Mouse (Mus musculus) adrenal gland, postnatal 14 days (tissue): ENCODE results near the gene Ift27. TPM values are rescaled to one million over a fixed set of nuclear protein-coding genes. Genes with fewer than 3 reads are reported as not detected.

Source experiments
- DNase-seq: peaks from one replicate; pipeline ENCODE4 v3.0.0; 2021; ENCODE audit warnings: mixed read lengths
- total RNA-seq: library from RNA; stranded (reverse); gene quantifications from 2 replicates; pipeline ENCODE4 v1.2.3, GENCODE M21; 2021

The Ift27 gene
- total RNA-seq, 1 experiment from 2014 or later = 17.2 TPM

DNA sequence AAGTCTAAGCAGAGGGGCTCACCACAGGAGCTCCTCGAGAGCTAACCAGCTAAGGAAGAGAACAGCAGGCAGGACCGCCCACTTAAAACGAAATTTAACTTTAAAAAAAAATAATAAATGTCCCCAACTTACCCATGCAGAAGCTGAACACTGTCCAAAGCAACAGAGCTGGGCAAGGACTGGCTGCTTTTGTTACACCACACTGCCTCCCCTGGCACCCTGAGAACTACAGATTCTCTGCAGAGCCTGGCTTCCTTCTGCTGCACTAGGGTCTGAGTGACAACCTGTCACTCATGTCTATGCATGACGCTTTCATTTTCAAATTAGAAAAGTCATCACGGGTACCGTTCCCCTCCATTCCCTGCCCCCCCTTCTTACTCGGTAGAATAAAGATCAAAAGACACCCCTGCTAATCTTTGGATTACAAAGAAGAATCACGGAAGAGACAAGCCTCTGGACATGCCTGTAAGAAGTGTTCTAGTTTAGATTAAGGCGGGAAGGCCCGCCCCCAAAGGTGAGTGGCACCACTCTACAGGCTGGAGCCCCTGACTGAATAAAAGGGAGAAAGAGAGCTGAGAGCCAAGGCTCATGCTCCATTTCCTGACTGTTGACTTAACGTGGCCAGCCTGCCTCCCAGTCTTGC lies 1.5 kb downstream of the Ift27 start:
- no peak for DNase-seq

GRCm38 (mm10) chr15:78171651-78172050 lies 2.3 kb downstream of the Ift27 start:
- peak; percentile 27 for DNase-seq

DNA sequence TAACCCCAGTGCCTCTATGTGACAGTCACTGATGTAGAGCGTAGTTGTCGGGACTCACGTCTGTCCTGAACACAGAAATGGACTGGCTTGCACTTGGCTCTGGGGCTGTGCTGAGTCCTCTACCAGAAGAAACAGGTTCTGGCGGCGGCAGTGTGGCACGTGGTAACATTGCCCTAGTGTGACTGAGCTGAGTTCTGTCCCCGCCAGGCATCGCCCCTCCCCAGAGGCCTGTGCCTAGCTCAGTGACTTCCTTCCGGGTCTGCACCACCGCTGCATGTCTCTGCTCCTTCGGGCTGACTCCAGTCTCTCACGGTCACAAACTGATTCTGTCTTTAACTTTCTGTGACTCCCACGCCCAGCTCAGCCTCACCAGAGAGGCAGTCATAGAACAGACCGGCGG lies 3.2 kb downstream of the Ift27 start:
- peak; percentile 23 for DNase-seq

DNA sequence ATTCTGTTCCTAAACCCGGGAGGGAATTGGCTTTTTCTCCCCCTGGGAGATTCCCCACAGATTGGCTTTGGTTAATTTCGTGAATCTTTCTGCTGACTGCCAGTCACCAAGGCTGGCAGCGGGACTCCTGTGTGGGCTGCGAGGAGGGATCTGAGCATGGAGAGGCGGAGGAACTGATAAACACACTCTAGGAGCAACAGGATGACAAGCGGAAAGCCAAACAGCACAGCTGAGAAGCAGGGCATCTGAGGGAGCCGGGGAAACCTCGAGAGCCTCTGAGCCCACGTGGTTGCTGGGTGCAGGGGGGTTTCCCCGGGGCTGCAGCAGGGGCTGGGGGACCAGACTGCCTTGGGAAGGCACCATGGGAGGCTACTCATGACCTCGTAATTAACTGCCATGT lies 4.3 kb downstream of the Ift27 start:
- no peak for DNase-seq

DNA sequence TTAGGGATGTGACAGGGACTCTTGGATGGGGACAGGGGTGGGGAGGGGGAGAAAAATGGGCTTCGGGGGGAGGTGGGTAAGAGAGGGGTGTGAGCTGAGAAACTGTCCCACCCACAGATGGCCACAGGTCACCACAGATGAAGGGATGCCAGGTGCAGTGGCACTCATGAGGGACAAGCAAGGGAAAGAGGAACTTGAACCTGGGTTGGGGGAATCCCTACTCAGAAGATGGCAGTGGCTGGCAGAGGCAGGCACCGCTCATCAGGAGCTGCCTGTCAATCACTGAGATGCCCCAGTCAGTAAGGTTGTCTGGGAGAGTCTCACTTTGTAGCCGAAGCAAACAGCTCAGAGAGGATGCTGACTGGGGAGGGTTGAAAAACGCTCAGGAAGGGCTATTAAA lies 8.6 kb downstream of the Ift27 start:
- DNase-seq = no peak

- DNase-seq = no peak
These were observed 9.4 kb downstream of the Ift27 start for GRCm38 (mm10) chr15:78164466-78164865.

GRCm38 (mm10) chr15:78161946-78162345 lies 12.0 kb downstream of the Ift27 start:
- no peak for DNase-seq

GRCm38 (mm10) chr15:78158335-78158734 lies 15.6 kb downstream of the Ift27 start:
- DNase-seq = peak; percentile 12

GRCm38 (mm10) chr15:78157824-78158223 lies 16.1 kb downstream of the Ift27 start:
- DNase-seq = peak; percentile 17

DNA sequence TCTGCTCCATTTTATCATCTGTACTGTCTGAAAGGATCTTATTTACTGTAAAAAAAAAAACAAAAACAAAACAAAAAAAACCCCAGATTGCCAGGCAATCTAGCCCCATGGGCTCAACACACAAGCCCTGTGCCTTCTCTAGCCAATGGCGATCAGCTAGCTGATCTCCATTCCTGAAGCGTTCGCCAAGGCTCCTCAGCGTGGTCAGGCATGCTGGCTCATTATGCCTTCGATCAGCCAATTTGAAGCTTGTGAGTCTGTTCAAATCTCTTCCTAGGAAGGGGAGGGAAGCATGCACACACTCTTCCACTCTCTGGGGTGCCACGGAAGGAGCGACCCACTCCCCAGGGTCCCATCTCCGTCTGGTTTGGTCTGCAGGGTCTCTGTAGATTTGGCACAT lies 16.6 kb downstream of the Ift27 start:
- DNase-seq = no peak

- no peak for DNase-seq
These were observed 18.5 kb downstream of the Ift27 start for GRCm38 (mm10) chr15:78155421-78155820.

- DNase-seq = peak; percentile 36
These were observed 20.7 kb downstream of the Ift27 start for GRCm38 (mm10) chr15:78153045-78153775.

DNA sequence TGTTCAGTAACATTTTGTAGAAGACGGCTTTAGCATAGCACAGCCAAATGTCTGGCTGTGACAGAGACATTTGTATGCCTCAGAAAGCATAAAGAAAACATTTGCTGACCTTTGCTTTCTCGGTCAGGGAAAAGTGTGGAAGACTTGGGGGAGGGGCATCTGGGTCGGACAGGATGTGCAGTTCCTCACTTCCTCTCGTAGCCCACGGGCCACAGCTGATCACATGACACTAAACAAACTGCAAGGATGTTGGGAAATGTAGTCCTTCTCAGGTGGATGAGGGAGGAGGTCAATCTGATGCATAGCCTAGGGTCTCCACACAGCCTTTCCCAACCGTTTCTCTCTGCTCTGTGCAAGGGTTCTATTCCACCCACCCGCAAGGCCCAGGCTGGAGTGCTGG lies 25.3 kb downstream of the Ift27 start:
- no peak for DNase-seq

GRCm38 (mm10) chr15:78140226-78140625 lies 33.7 kb downstream of the Ift27 start:
- DNase-seq = no peak

- peak; percentile 13 for DNase-seq
These were observed 39.3 kb downstream of the Ift27 start for GRCm38 (mm10) chr15:78134606-78135005.

DNA sequence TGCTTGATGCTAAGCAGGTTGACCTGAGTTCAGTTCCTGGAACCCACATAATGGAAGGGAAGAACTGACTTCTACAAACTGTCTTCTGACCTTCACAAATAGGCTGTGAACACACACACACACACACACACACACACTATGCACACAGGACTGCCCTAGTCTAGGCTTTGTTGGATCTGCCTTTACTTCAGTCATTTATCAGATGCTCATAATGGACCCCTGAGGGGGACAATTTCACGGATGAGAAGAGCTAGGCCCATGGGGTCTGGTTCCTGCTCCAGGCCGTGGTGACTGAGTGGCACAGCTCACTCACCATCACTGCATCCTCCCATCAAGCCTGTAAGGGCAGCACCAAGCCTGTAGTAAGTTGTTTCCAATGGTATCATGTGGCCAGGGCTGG lies 40.5 kb downstream of the Ift27 start:
- DNase-seq = no peak

DNA sequence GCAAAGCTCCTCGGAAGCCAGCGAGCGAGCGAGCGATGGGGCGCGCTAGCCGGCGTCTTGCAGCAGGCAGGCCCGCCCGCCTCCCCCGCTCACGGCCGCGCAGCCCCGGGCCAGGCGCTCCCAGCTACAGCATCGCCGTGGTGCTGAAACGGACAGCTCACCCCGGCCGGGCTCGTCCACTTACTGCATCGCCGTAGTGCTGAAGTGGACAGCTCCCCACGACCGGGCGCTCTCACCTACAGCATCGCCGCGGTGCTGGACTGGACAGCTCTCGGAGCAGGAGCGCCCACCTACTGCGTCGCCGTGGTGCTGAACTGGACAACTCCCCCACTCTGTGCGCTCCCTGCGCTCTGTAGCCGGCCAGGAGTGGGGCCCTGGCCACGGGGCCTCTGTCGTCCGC lies 54.2 kb downstream of the Ift27 start, which contains the start of gene Cacng2:
TSS of gene Cacng2 (minus strand) at position 325 of the 400 bp plus-strand sequence.
- peak; percentile 99 for DNase-seq

GRCm38 (mm10) chr15:78119248-78119647 lies 54.7 kb downstream of the Ift27 start:
- no peak for DNase-seq

DNA sequence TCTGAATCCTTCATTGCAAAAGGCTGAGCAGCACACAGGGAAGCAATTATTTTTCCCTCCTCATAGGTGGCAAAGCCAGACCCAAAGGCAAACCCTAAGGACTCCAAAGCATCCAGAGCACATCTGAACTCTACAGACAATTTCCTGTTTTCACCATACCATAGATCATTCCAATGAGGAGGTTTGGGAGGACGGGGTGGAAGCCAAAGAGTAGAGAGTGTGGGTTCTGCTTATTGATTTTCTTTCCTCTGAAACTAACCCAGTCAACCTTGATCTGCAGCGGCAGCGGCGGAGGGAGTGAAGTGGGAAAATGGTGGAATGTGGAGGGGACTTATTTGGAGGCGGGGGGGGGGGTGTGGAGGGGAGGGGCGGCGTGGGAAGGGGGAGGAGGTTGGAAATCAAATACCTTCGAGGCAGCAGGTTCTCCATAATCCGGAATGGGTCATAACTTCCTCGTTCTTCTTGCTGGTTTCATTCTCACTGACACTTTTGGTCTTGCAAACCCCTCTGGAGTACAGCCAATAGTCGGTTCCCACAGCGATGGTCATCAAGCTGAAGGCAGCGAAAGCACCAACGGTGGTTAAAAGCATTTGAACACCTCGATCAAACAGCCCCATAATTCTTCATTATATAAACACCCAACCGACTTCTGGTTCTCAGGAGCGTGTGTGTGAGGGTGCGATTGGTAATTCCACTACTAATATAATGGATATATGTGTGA lies 55.5 kb downstream of the Ift27 start:
- no peak for DNase-seq

DNA sequence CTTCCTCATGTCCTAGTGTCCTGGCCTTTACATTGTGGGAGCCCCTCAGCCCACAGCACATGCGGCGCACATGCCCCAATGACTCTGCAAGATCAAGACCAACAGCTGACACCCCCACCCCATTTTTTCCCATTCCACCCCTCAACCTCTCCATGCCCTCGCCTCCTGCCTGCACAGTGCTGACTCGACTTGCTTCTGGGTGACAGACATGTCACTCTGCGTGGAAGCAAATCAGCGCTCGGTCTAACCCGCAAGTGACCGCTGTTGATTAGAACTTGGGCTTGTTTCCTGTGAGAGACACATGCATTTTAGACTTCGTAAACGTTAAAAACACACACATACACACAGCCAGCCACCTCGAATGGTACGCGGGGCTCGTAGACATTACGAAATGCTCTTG lies 56.2 kb downstream of the Ift27 start:
- DNase-seq = no peak

DNA sequence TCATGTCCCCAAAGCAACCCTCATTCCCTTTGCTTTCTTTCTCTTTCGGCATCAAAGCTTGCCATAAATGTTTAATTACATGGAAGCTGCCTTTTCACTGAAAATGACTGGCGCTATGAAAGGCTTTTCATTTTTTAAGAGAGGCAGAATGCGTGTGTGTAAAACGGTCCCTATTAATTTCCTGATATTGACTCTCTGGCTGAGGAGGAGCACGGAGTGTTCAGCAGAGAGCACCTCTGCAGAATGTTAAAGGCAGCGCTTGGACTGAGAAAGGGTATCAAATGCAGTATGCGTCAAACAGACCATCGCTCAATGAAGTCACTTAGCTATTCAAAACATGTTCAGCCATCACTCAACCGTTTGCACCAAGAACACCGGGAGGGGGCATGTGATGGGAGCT lies 57.0 kb downstream of the Ift27 start:
- no peak for DNase-seq

- no peak for DNase-seq
These were observed 57.7 kb downstream of the Ift27 start for GRCm38 (mm10) chr15:78116244-78116643.
